Mouse (Mus musculus) kidney, adult 11 months (tissue): ENCODE results near the gene Pkig.
A peak's percentile ranks its signal among the peaks of the same experiment; 100 is the strongest.
"Not testable (repeated sequence)": the region's sequence is repeated elsewhere in the genome, so short reads cannot be mapped to it uniquely, and the experiment has no call there.

ENCODE experiments used
- DNase-seq: peaks from one replicate; pipeline ENCODE4 v3.0.0; 2022

Gene Pkig

GRCm38 (mm10) chr2:163644047-163644446, 14.1 kb upstream of the Pkig start:
- DNase-seq, result no peak

DNA sequence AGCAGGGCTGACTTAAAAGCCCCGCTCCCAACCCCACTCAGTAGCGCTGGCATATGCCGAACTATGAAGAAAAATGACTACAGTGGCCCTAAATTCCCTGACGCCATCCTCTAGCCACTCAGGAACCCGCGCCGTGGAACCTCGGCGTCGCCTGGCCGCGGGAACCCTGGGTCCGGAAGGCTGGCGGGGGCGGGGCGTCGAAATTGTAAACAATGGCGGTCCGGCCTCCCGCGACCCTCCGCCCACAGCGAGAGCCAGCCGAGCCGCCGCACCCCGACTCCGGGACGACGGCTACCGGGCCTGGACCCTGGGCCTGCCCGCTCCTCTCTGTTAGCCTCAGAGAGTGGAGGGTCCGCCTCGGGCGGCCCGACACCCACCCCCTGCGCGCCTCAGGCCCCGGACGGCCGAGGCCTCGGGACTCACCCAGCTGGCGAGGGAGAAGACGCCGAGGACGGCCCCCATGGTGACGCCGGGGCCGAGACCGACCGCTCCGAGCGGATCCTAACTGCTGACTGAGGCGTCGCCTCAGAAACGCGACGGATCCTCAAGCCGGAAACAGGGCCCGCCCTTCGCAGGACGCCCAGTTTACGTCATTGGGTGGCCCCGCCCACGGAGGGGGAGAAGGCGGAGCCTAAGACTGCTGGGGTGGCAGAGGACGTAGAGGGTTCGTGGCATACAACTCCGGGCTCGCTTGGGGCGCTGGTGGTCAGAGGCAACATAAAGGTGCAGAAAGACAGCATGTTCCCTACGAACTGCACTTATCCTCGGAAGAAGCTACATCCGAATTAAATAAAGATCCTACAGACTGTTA, 13.4 kb upstream of the Pkig start, which contains the start of gene Serinc3:
Gene Serinc3, minus strand, starts transcription at position 557 of the 811 bp plus-strand sequence.
- peak; percentile 97 for DNase-seq

GRCm38 (mm10) chr2:163645700-163646460, 12.3 kb upstream of the Pkig start:
- DNase-seq, result no peak

- DNase-seq, result no peak
These were observed 11.6 kb upstream of the Pkig start for GRCm38 (mm10) chr2:163646461-163647080.

- not testable (repeated sequence) for DNase-seq
These were observed 2.5 kb upstream of the Pkig start for GRCm38 (mm10) chr2:163655699-163656098.

GRCm38 (mm10) chr2:163657486-163657885, 700 bp upstream of the Pkig start:
- DNase-seq, result no peak

GRCm38 (mm10) chr2:163658941-163659340, 755 bp downstream of the Pkig start:
- DNase-seq, result peak; percentile 44

- DNase-seq, result no peak
These were observed 1.2 kb downstream of the Pkig start for GRCm38 (mm10) chr2:163659431-163659830.

DNA sequence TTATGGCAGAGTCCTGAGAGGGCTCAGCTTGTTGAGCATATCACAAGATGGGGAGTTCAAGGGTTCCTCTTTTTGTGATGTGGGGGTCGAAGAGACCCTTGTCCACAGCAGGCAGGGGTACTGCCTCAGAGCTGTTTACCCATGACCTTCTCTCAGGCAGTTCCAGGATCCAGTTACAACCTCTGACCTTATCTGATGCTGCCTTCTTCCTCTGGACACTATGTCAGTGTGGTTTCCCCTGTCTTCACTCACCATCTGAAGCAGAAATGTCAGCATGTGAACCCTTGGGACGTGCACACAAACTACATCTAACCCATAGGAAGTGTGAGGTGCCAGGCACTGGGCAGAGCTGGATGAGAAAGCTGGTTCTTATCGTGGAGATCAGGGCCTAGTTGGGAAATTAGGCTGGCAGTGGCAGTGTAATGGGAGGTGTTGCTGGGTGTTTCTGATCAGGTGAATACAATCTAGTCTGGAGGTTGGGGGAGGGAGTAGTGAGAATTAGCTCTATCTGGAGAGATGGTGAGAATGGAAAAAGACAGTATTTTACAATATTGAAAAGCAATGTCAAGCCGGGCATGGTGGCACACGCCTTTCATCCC, 2.0 kb downstream of the Pkig start:
- DNase-seq, result peak; percentile 35

GRCm38 (mm10) chr2:163661371-163661850, 3.2 kb downstream of the Pkig start:
- peak; percentile 53 for DNase-seq

DNA sequence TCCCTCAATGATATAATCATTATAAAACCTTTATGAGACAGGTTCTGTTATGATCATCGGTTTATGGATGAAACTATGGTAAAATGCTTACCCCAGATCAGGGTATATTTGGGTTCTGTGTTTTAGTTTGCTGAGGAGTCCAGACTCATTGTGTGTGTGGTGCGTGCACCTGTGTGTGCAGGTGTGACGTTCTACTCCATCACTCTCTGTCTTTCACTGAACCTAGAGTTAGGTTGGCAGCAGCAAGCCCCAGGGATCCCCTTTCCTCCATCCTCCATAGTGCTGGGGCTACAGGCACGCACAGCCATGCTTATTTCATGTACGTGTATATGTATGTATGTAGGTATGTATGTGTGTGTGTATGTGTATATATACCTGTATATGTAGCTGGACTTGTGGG, 3.9 kb downstream of the Pkig start:
- no peak for DNase-seq

DNA sequence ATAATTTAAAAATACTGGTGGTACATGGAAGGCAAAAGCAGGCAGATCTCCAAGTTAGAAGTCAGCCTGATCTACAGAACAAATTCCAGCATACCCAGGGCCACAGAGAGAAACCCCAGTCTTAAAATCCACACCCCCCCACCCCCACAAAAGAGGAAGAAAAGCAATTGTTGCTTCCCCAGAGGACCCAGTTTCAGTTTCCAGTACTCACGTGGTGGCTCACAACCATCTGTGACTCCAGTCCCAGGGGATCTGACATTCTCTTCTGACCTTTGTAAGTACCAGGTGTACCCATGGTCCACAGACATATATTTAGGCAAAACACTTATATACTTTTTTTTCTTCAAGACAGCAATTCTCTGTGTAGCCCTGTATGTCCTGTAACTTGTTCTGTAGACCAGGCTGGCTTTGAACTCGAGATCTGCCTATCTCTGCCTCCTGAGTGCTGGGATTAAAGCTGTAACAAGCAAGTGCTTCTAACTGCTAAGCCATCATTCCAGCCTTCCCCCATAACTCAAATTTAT, 4.6 kb downstream of the Pkig start:
- DNase-seq, result no peak

DNA sequence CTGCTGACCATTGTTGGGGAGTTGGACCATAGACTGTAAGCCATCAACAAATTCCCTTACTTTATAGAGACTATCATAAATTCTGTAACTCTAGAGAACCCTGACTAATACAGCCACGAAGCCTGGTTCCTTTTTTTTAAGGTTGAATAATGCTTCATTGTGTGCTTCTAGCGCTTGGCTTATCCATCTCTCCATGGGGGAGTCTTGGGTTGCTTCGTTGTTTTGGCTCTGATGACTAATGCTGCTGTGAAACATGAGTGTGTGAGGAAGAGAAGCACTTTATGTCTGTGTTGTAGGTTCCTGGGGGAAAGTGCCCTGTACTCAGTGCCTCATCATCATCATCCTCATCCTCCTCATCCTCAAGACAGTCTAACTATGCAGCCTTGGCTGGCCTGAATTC, 5.7 kb downstream of the Pkig start:
- no peak for DNase-seq

DNA sequence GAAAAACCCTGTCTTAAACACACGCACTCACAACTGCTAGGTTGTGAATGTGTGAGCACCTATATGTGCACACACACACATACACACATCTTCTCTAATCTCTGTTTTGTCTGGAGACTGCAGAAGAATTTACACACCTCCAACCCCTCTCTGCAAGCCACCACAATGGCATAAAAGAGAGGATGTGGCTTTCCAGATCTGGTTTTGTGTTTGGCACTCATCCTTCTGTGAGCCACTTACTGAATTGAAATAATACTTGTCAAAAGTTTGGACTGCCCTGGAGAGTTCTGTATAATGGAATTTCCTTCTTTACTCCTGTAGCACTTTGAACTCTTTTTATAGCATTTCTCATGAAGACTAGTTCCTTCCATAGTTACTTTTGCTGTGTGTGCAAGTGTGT, 8.9 kb downstream of the Pkig start:
- no peak for DNase-seq

DNA sequence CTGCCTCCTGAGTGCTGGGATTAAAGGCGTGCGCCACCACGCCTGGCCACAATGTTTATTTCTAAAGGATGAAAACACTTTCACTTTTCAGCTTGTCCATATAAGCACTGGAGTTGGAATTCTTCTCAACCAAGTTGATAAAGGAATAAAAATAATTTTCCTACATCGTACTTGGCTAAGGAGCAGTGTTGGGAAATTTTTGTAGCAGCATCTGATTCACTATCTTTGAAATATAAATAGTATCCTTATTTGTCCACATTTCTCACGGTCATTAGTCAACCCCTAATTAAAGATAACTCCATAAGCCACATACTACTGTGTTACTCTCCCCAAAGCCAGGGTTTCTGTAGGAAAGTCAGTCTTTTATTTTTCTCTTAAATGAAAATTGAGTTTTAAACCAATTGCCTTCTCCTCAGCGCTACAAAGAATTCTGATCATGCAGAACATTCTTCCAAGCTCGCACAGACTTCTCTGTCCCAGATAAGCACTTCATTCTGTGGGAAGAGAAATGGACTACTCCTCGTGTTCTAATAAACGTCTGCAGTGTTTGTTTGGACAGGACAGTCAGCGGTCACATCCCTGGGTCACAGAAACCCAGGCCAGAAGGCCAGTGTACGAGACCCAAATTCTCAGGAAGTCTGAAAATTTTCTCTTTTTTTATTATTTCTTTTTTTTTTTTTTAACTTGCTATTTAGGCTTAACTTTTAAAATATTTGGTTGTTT, 12.8 kb downstream of the Pkig start:
- no peak for DNase-seq

GRCm38 (mm10) chr2:163674397-163674796, 16.2 kb downstream of the Pkig start:
- DNase-seq, result no peak

- DNase-seq, result no peak
These were observed 17.0 kb downstream of the Pkig start for GRCm38 (mm10) chr2:163675144-163675619.

- no peak for DNase-seq
These were observed 17.5 kb downstream of the Pkig start for GRCm38 (mm10) chr2:163675662-163676061.

DNA sequence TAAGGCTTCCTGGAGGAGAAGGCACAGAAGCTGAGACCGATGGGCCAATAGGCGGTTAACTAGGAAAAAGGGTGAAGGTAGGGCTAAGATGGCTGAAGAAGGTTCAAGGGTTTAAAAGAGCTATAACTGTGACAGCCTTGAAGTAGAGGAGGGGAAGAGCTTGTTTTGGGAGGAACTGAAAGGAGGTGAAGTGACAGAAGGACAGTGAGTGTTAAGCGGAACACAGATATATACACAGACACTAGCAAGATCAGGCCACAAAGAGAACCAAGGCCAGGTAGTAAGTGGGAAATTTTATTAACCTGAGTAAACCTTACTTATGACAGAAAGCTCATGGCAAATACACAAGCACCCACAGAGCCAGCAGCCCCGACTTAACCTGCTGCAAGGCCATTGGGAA, 18.1 kb downstream of the Pkig start:
- no peak for DNase-seq

DNA sequence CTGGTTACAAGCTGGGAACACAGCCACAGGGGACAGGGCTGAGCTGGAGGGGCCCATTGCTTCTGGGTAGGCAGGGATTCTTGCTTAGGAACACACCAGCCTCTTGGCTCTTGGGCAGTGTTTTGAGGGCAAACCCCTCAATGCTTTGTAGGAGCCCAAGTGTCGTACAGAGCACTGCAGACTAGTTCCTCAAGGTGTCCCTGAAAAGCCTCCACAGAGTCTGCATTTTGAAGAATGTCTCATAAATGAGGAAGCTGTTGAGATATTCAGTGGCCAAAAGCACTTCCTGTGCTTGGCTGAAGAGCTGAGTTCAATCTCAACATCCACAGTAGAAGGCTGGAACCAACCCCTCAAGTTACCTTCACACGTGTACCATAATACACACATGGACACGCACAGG, 18.6 kb downstream of the Pkig start:
- DNase-seq, result no peak

DNA sequence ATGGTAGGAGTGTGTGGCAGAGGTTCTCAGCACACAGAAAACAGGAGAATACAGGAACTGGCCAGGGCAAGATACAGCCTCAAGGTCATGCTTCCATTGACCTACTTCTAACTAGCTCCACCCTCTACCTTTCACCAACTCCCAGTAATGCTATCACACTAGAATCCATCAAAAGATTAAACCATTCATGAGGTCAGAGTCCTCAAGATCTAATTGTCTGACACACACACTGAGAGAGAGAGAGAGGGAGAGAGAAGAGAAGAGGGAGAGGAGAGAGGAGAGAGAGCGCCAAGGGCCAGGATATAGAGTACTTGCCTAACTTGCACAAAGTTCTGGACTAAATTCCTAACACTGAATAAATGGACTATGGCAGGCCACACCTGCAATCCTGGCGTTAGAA, 24.2 kb downstream of the Pkig start:
- DNase-seq, result no peak

- DNase-seq, result no peak
These were observed 27.1 kb downstream of the Pkig start for GRCm38 (mm10) chr2:163685287-163685686.
